Mouse (Mus musculus) left cerebral cortex, adult 8-10 months (tissue): ENCODE measurements at regions not wholly inside any gene's neighbourhood (a gene's known extent, or its start where the extent isn't known, plus 50 kb on each side); places are given as distances from the start of the nearest gene placed in this dataset.
A peak's percentile ranks its signal among the peaks of the same experiment; 100 is the strongest.
"Not testable (repeated sequence)": the region's sequence is repeated elsewhere in the genome, so short reads cannot be mapped to it uniquely, and the experiment has no call there.

ENCODE experiments used
- DNase-seq, 2 experiments: peaks; one replicate each; pipeline ENCODE4 v3.0.0; 2022; ENCODE audit warnings: low spot score in 2 of 2

- no peak for DNase-seq
These were observed 128.9 kb downstream of the Dll1 start for GRCm38 (mm10) chr17:15247546-15248416.

GRCm38 (mm10) chr17:15242976-15243635, 133.6 kb downstream of the Dll1 start:
- no peak for DNase-seq

GRCm38 (mm10) chr17:15242356-15242755, 134.3 kb downstream of the Dll1 start:
- DNase-seq = no peak

- no peak for DNase-seq
These were observed 135.2 kb downstream of the Dll1 start for GRCm38 (mm10) chr17:15241491-15241890.

DNA sequence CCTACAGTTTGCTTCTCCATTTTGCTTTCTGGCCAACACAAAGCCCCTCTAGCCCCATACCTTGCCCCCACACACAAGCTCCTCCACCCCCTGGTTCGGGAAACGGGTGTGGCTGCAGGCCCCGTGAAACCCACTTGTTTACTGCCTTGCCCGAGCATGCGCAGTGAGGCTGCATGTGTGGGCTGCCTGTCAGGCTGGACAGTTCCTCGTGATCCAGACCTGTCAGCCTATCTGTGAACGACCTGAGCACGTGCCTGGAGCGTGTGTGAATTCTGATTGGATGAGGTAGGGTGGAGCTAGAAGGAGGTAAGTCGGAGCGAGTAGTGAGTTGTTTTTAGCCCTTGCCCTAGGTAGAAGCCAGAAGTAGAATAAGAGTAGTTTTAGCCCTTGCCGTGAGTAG, 136.0 kb downstream of the Dll1 start:
- DNase-seq = not testable (repeated sequence)

- no peak for DNase-seq
These were observed 136.7 kb downstream of the Dll1 start for GRCm38 (mm10) chr17:15240011-15240410.

DNA sequence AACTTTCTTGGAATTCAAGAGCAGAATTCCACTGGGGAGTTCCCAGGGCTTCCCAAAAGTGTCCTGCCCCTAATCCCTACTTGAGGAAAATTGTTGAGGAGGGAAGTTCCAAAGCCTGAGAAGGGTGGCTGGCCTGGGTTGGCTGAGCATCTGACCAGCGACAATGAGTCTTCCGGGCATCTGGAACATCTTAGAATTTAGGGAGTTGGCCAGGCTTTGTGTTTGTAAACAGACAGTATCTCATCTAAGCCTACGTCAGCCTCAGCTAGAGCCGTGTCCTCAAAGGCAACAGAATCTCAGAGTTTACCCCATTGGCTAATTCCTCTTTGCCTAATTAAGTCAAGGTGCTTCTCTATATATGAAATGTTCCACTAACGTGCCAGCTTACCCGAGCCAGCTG, 141.6 kb downstream of the Dll1 start:
- no peak for DNase-seq

DNA sequence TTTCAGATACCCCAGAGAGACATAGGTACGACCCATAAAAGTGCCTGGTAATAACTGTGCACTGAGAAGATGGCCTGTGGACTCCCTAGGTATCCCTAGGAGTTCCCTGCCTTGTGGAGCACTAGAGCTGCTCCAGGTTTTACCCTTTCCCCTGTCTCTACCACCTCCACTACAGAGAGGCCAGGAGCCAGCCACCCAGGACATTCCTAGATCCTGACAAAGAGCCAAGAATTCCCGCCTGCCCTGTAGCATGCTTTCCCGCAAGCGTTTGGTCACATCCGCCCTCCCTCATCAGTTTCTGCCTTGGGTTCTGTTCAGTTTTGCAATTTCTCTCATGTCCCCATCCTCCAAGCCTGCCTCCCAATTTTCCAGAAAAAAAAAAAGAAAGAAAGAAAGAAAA, 145.5 kb downstream of the Dll1 start:
- DNase-seq = no peak

GRCm38 (mm10) chr17:15229159-15229558, 147.5 kb downstream of the Dll1 start:
- DNase-seq = no peak

- DNase-seq = no peak
These were observed 148.6 kb downstream of the Dll1 start for GRCm38 (mm10) chr17:15228077-15228476.

DNA sequence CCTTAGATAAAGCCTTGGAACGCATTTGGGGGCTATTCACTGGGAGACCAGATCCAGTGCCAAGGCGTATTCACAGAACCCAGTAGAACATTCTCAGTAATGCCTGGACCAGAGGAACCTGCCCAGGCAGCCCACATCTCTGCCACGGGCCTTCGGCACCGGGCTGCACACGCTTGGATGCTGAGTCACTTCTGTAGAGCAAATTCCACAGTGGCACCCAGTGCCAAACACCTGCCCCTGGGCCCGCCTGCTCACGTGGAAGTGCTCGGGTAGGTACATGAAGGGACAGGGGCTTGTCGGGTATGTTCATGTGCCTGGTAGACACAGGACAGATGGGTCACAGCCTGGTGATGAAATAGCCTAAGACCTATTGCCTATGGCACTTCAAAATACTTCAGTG, 152.8 kb downstream of the Dll1 start:
- DNase-seq = no peak

- no peak for DNase-seq
These were observed 153.7 kb downstream of the Dll1 start for GRCm38 (mm10) chr17:15222923-15223322.

DNA sequence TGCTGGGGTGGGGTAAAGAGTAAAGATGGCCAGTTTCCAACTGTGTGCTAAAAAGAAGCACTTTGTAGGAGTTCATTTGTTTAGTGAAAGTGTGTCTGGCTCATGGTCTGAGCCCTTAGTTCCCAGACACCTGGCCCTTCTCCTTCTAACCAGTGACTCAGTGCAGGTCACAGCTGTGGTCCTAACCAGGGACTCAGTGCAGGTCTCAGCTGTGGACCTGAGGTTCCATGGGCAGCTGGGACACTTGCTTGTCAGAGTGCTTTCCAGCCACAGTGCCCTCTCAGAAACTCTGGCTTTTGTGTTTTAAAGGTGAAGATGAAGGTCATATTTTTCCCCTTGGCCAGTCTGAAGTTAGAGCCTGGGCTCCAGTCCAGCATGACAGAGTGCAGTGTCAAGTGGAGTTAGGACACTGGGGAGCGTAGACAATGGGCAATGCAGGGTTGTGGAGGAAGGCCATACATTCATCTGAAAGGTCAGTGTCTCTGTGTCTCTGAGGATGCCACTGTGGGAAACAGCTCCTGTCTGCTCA, 162.5 kb downstream of the Dll1 start:
- no peak for DNase-seq

- DNase-seq = no peak
These were observed 167.5 kb upstream of the Gm3448 start for GRCm38 (mm10) chr17:15208808-15209173.

DNA sequence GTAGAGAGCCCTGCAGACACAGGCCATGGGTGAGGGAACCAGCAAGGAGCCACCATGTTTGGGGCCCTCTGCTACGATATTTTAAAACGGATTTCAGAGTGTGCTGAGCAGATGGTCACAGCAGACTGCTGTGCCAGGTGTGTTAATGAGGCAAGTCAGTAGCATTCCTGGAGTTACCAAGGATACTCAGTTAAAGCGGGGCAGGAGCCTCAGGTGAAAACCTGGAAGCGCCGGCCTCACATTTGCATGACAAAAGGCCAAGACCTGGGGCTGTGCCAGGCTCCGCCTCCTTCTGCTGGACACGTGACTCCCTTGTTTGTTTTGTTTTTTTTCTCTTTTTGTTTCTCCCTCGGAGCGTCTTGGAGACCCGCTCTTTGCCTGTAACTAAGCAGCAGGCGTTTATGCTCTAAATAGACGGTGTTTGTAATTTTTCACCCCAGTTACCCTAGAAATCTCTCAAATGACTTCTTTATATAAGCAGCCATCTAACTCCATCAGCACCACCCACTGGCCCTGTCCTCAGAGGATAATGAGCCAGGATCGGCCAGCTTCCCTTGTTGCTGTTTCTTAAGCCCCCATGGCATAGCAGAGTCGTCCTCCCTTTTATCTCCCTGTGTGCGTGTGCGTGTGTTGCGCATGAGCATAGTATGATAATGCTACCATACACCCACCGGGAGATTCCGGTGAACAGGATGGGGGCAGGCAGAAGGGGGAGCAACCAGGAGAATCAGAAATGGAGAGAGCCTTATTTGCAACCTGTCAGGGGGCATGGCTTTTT, 166.9 kb upstream of the Gm3448 start:
- DNase-seq = peak; percentile 50 to 58

DNA sequence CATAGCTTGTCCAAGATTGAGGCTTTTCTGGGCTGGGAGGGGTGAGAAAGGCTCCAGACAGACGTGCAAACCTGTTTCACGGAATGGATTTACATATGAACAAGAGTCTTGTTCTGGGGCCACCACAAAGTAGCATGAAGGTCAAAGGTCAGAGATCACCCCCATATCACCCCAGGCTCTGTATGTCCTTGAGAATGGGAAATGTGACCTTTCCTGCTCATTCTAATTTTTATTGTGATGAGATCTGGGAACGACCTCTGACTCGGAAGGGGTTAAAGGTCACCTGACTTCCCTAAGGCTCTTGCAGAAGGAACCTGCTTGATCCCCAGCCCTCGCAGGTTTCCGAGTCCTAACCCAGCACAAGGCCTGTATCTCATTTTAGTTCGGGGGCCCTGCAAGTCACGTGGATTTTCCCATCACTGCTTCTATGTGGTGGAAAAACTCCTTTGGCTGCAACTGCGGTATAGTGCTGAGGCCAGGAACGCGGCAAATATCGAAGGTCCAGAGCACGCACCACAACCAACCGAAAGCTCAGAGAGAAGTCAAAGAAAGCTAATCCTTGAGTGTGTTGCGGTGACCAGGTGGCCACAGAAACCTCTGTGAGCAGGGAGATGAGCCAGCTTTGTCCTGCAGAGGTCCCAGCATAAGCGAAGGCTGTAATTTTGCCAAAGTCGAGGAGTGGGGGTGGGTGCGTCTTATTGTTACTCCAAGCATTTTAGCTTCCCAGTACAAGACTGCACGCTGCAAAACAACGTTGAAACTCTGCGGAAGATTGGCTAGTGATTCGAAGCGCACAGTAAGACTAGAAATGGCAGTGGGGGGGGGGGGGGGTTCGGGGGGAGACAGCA, 166.1 kb upstream of the Gm3448 start:
- peak in 1 of 2 experiments; percentile 8 for DNase-seq

GRCm38 (mm10) chr17:15205799-15206198, 164.5 kb upstream of the Gm3448 start:
- no peak for DNase-seq

- DNase-seq = no peak
These were observed 163.2 kb upstream of the Gm3448 start for GRCm38 (mm10) chr17:15204524-15204923.

DNA sequence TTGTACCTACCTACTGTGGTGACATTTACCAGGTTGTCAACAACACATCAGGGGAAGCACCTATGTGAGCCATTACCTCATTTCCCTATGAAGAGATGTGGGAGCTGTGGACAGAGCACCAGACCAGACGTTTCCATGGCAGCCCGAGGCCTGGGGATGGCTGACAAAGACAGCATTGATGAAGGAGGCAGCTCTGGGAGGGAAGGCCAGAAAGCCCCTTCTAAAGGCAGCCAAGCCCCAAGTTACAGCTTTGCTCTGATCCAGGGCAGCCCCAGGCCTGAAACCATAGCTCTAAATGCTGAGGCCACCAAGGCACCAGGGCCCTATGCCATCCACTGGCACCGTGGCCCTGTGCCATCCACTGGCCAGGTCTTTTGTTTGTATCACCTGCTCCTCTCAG, 157.9 kb upstream of the Gm3448 start:
- no peak for DNase-seq

- no peak for DNase-seq
These were observed 156.0 kb upstream of the Gm3448 start for GRCm38 (mm10) chr17:15197361-15197760.

- no peak for DNase-seq
These were observed 154.5 kb upstream of the Gm3448 start for GRCm38 (mm10) chr17:15195819-15196218.
